Mouse (Mus musculus) lung, postnatal 36 days (tissue): Measurements from ENCODE around the gene Smg9.
A peak's percentile ranks its signal among the peaks of the same experiment; 100 is the strongest.

Source experiments
- DNase-seq: peaks from one replicate; pipeline ENCODE4 v3.0.0; 2022; ENCODE audit warnings: mixed read lengths

Gene Smg9

DNA sequence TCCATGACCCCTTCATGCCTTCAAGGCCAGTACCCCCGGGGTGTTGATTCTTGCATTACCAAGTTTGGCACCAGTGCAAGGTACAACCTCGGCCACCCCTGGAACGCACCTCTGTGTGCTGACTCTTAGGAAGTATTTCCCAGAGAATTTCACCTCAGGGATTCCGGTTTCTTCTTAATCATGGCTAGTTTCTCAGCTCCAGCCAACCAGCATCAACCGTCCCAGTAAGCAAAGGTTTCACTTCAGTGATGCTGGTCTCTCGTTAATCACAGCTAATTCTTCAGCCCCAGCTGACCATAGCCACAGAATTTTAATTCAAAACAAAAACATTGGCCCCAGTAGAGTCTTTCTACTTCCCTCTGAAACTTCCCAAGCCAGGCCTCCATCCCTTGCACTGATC, 10.7 kb downstream of the Smg9 start:
- no peak for DNase-seq

DNA sequence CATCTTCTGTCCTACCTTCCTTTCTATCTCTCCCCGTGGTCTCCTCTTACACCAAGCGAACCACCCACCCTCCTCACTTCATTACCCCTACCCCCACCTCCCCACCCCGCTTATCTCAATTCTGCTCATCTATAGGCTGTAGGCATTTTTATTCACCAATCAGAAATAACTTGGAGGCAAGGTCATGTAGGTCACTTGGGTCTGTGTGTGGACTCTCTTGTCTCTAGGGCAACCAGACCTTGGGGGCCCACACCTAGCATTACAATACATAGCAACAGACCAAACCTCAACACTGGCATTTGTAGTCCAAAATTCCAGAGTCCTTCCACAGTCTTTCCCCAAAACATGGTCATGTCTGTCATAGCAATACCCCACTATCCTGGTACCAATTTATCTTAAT, 11.4 kb downstream of the Smg9 start:
- DNase-seq, result no peak

DNA sequence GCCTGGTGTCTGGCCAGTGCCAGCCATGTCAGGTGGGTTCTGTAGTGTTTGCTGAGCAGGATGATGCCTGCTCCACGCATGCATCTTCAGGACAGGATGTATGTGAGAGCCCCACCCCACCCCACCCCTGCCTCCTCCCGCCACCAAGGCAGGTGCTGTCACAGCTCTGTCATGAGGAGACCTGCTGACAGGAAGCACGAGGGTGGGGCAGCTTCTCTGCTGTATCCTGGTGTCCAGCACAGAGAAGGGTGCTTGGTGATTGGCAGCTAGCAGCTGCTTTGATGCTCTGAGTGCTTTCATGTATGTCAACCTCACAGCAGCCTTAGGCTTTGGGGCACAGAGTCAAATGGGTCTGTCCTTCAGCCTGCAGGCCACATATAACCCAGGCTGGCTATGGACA, 14.2 kb downstream of the Smg9 start:
- peak; percentile 30 for DNase-seq

DNA sequence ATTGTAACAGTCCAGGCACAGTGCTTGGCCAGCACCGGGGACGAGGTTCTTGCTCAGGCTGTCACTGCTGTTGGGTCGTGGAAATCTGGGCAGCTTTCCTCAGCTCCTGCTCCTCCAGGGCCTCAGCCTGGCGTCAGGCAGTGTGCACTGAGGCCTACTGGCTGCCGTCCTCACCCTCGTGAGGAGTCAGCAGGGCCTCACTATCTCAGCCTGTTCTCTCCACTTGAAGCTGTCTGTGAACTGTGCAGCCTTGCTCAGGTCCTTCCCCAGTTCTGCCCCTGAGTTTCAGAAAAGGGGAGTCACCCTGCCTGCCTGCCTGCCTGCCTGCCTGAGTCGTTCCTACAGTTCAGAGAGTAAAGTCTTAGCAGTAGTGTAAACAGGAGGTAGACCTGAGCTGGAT, 15.8 kb downstream of the Smg9 start:
- DNase-seq, result no peak

DNA sequence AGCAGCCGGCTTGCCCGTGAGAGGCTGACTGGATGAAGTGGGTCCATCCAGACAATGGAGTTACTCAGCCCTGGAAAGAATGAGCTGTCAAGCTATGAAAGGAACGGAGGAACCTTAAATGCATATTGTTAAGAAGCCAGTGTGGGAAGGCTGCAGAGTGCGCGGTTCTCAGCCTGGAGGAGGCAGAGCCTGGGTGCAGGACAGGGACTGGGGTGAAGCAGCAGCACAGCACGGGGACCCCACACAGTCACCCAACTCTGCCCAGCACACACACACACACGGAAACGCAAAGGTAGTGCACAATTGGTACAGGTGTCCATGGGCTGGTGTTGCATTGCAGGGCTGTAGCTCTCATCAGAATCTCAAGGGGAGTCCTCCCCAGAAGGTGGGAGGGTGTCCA, 20.2 kb downstream of the Smg9 start:
- DNase-seq, result no peak

DNA sequence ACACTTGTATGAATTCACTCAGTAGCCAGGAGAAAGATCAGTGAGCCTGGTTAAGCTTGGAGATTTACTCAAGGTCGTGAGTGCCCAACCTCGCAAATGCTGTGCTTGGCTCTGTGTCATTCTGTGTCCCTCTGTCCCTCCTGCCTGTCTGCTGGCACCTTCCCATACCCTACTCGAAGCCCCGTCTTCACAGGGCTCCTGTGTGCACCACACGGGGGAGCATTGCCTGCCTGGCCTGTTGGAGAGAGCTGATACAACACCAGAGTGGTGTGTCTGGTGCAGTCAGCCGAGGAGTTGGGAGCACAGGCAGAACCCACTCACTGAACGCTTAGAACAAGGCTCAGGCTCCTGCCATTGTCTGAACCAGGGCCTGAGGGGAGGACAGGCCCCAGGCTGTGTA, 22.2 kb downstream of the Smg9 start:
- no peak for DNase-seq

DNA sequence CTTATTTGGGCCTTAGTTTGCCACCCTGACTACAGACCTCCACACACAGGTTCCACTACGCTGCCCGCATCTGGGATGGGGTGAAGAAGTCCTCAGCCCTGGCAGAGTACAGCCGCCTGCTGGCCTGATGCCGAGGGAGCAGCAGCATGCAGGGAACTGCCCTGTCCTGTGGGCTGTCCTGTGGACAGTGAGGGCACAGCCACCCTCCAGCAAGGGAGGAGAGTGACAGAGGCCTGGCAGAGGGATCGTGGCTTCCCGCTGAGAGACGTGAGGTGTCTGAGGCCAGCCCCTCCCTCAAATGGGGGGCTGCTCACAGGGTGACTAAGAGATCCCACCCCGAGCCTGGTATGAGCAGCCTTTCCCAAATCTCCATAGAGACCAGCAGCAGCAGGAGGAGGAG, 22.8 kb downstream of the Smg9 start:
- no peak for DNase-seq

DNA sequence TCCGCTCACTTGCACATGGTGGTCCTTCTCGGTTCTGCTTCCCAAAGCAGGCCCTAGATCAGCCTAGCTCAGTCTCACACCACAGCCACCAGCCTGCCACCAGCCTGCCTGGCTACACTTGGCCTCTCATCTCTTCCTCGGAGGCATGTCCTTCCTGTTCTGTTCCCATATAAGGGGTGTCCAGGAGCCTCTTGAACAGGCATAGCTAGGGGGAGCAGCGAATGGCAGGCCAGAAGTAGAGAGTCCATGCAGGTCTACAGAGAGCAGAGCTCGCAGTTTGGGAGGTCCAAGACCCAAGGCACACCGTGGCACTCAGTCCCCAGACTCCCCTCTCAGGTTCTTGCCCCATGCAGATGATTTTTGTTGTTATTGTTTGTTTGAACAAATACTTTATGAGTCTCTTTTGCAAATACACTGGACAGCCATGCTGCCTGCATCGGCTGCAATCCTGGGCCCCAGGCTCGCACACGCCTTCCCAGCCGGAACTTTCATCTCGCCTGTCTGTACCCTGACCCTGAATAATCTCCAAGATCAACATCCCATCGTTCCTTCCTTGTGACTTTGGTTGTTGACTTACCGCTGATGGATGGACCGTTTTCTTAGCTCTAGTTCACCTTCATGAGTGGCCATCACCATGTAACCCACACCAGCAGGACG, 23.8 kb downstream of the Smg9 start:
- DNase-seq, result no peak

DNA sequence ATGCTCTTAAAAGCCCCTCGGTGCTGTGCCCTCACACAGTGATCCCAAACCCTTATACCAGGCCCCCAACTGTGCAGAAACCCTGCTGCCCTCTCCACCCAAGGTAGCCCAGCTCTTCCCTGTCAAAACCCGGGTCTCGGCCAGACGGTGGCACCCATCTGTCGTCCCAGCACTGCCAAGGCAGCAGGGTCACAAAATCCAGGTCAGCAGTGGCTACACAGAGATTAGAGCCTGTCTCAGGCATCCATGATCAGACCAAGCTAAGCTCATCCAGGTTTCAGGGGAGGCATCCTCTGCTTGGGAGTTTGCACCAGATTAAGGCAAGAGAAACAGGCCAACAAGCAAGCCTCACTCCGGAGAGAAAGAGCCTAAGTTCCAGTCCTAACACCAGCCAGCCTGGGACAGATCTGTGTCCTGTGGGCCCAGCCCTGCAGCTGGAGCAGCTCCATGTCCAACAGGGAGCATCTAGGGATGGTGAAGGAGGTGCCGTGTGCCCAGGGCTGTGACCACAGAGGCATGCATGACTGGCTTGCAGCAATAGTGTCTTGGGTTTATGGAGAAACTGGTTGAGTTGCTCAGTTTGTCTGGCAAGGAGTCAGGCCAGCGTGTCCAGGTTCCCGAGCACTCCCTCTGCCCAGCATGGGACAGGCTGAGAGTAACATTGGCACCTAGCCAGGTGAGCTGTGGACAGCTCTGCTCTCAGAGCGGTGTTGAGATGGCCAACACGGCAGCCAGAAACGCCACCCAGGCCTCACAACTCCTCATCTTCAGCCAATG, 24.7 kb downstream of the Smg9 start:
- DNase-seq, result peak; percentile 13

DNA sequence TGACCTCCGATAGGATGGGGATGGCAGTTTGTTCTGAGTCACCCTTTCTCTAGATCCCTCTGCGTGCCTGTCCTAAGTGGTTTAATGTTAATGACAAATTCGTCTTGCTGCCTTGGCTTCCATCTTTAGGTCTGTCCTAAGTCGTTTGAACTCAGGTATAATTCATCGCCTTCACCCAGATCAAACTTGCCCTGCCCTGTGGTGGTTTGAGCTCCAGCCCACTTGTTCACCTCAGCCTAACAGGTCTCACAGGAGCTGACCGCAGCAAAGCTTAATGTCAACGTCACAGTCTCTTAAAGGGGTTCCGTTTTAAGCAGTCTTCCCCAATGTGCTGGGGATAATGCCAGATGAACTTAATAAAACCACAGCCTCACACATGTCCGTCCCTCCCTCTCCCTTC, 26.5 kb downstream of the Smg9 start:
- DNase-seq, result no peak

DNA sequence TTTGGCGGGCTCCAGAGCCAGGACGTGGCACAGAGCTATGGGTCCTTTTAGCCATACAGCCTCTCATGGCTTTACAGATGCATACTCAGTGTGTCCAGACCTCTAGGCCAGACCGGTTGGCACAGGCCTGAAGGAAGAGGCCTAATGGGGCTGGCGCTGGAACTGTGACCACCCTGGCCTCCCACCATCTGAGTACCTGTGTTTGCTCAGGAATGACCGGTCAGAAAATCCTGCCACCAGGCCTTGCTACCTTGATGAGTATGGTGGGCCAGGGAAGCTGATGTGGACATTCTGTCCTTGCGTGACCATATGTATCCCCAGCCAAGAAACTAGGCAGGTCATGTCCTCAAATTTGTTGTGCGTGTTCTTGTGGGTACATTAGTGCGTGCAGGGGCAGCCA, 27.7 kb downstream of the Smg9 start:
- no peak for DNase-seq

DNA sequence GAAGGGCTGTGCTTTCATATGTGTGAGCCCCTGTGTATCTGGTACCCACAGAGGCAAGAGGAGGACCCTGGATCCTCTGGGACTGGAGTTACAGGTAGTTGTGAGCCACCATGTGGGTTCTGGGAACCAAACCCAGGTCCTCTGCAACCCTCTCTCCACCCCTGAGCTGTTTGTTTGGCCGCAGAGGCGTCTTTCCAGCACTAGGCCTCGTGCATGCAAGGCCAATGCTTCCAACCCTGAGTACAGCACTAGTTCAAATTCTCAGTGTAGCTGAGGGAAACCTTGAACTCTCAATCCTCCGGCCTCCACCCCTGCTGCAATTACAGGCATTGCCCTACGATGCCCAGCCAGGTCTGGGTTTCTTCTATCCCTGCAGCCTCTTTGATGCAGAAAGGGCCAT, 29.3 kb downstream of the Smg9 start:
- no peak for DNase-seq

DNA sequence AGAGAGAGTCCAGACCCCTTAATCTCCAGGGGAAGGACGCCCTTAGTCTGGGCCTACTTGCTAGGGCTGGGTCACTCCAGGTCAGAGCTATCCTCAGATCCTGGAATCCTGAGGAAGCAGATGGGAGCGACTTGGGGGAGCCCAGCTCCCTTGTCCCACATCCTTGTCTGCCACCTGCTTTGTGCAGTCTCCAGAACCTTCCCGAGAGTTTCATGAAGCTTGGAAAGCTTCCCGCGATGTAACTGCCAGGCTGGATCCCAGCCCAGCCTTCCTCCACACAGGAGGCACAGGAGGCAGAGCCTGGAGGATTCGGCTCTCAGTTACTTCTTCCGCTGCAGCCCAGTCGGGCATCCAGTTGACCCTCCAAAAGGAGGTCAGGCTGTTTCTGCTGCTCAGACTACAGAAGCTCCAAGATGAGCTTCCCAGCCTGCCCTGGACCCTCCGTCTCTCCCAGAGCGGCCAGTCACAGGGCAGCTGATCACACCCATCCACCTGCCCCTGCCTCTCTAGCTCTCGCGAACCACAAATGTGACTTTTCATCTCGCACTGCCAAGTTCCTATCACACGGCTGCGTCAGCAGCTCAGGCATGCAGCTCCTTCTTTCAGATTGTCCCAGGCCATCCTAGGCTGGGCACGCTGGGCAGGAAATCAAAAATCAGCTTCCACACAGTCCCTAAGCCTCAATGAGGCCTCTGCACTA, 30.1 kb downstream of the Smg9 start:
- DNase-seq, result no peak

DNA sequence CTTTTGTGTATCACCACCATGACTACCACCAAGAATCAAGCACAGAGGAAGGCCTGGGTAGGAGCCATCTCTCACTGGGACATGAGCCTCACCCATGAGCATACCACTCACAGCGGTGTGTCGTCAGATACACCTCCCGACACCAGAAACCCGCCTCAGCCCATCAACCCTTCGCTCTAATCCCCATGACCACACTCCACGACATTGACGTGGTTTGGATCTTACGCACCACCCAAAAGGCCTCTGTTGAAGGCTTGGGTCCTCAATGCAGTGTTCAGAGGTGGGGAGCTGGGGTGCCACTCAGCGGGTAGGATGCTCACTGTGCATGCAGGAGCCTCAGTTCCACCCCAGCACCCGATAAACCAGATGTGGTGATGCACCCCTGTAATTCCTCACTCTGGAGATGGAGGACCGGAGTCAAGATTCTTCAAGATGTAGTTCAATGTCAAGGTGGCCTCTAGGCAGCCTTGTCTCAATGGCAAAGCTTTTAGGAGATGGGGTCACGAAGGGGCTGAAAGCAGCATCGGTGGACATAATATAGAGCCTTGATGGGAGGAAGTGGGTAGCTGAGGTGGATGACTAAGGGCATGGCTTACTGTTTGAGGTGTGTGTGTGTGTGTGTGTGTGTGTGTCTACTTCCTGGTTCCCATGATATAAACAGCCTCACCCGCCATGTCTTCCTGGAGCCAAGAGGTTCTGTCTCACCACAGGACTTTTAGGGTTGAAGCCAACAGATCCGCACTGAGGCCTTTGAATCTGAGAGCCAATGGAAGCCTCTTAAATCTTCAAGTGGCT, 31.3 kb downstream of the Smg9 start:
- DNase-seq, result no peak

DNA sequence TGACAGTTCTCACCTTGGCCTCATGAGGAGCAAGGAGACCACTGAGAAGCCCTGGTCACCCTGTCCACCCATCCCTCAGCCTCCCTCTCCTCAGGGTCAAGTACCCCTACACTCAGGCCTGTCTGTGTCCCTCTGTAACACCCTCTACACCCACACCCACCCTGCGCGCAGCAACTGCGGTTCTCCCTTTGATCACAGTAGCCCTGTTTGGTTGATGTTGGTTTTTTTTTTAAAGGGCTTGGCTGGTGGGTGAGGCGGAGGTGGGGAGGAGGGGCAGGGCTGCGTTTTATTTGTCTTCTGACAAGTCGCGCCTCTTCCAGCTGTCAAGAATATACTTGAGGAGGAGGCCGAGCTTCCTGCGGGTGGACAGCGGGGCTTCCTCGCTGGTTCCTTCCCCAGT, 32.3 kb downstream of the Smg9 start:
- DNase-seq, result no peak

DNA sequence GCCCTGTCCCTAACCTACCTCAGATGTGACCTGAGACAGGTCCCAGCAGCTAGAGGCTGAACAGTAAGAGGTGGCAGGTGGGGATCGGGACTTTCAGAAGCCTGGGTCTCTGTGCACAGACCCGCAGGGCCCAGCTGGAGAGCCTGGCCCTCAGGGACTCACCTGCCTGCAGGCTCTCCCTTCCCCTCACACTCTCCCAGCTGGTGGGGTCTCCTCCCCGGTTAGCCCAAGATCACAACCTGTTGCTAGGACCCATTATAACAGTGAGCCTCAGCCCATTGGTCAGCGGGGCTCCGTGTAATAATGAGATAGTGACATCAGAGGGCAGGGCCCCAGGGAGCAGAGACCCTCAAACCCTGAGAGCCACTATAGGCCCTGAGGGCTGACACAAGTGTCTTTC, 35.9 kb downstream of the Smg9 start:
- no peak for DNase-seq

DNA sequence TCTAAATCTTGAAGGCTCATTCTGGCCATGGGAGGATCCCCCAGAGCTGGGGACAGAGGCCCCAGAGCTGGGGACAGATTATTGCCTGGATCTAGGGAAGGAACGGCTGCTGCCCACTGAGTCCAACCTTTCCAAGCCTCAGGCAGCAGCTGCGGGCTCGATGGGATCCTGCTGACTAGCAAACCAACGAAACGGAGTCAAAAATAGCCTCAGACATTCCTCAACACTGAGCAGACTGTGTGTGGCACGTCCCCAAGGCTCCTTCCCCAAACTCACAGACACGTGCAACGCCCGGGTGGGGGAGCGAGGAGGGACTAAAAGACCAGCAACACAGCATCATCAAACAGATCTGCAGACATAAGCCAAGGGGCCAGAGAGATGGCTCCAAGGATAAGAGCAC, 38.6 kb downstream of the Smg9 start:
- DNase-seq, result no peak

DNA sequence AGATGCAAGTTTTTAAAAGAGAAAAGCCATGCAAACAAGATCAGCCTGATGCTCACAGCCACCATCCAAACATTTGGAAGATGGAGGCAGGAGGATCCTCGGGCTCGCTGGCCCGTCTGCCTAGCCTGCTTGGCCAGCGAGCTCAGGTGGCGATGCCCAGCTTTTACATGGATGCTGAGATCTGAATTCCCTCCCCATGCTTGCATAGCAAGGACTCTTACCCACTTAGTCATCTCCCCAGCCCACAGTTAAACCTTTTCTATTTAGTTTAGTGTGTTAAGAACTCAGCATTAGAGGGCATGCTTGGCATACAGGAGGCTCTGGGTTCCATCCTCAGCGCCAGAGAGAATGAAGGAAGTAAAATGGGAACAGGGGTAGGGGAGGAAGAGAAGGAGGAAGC, 39.8 kb downstream of the Smg9 start:
- DNase-seq, result no peak

DNA sequence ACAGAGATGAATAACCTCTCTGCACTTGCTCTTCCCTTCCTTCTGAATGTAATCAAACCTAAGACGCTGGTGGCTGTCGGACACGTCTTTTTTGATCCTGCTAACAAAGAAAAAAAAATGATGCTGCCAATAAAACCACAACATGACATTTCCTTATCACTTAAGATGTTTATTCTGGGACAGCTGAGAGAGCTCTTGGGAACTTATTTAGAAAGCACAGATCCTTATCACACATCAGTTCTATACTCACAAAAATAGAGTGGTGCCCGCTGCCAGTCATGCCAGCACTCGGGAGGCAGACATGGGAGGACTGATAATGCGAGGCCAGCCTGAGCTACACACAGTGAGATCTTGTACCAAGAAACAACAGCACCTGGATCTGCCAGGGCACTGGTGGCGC, 40.5 kb downstream of the Smg9 start:
- no peak for DNase-seq

DNA sequence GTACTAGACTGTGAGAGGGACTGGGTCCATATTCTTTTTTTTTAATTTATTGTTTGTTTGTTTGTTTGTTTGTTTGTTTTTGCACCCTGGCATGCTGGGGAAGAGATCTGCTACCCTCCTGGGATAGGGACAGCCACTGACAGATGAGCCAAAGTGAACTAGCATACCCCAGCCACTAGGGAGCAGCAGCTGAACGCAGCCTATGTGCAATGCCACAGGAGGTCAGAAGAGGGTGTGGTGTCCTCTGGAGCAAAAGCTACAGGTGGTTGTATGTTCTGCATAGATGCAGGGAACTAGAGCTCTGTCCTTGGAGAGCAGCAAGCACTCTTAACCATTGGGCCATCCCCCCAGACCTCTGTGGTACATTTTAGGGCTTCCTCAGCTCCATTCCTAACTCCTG, 42.4 kb downstream of the Smg9 start:
- peak; percentile 87 for DNase-seq

DNA sequence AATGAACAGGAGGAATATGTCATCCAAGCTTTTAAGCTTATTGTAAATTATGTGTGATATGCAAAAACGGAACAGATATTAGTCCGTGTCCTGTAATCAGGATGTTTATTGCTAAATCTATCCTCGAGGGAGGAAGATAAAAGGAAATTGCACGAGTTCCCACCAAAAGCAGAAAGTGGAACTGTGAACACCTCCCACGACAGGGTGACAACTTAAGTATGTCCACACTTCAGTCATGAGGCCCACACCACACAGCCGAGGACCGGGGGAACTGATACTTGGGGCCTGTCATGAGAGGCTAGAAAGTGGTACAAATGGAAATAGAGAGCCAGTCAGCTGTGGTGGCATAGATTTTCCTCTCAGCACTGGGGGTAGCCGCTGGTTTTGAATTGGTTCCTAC, 42.9 kb downstream of the Smg9 start:
- DNase-seq, result peak; percentile 68

DNA sequence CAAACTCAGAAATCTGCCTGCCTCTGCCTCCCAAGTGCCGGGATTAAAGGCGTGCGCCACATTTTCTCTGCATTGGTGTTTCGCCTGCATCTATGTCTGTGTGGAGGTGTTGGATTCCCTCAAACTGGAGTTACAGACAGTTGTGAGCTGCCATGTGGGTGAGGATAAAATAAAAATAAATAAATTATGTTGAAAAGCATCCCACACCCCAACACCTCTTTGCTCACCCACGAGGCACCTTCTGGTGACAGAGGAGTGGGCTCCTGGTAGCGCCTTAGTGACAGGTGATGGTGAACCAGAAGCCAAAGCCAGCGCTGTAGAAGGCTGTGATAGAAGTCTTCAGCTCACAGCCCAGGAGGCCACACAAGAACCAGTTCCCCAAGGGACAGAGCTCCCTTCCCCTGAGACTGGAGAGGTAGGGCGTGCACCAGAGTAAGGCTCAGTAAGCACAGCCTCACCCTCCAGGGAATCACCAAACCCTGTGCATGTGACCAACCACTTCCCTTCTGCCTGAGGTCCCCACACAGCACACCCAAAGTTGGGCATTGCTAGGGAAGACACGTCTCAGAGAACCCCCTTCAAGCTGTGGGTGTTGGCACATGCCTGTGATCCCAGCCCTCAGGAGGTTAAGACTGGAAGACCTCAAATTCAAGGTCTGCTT, 46.0 kb downstream of the Smg9 start:
- DNase-seq, result peak; percentile 76
